Mouse (Mus musculus): Measurements from ENCODE around the gene Sema3e.

The Sema3e gene

DNA sequence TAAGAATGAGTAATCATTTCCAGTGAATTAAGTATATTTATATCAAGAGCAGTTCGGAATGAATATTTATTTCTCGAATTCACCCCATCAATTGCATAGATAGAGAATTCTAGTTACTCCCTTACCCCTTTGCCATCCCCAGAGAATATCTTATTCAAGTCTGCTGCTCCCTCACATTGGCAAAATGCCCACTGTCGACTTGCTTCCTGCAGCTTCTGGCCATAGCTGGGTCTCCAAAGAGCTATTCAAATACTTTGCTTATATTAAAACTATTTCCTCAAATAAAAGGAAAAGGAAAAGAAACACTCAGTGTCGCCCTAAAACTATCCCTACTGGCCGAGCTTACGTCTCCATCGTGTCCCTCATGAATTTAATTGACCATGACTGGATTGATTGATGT, 191.1 kb downstream of the Sema3e start:
- DNase-seq: no peak

DNA sequence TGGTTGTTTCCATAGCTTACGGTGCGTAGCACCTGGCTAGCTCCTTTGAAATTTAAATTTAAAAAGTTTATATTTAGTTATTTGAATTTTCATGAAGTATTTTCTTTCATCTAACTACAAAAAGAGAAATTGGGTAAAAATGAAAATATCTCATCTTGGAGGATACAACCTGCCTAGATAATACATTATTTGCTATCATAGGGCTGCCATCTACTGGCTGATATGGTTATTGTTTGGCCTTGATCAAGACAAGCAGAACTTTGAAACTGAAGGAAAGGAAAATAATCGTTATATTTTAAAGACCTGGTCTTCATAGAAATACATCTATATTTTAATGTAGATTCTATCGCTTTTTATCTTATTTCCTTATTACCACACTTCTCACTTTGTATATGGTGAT, 193.6 kb downstream of the Sema3e start:
- no peak for DNase-seq

DNA sequence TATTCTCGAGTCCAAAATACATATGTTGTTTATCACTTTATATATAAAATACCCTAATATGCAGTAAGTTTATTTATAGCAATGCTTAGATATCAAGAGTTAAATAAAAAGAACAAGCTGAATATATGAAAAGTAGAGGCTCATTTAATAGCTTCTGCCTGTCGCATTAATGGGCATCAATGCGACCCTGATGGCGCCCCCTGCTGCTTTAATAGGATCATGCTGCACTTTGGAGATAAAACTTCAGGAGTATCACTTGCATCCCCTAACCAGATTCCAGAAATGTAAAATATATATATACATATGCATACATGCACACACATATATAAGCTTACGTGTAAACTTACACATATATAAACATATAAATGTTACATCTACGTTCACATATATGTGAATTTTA, 199.4 kb downstream of the Sema3e start:
- DNase-seq: no peak

DNA sequence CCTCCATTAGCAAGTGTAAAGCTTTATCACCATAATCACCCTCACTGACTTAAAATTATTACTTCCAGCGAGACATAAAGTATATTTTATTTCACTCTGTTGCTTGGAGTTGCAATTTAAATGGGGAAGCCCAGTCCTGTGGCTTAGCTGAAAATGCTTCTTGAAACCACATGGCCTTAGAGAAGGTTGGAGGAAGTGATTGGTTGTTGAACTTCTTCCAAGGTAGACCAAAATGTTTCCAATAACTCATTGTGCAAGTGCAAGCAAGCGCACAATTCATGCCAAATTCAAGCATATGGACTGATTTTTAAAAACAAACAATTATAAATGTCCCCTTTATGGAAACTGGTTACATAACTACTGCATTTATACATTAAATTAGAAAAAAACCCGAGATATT, 206.0 kb downstream of the Sema3e start:
- no peak for DNase-seq

DNA sequence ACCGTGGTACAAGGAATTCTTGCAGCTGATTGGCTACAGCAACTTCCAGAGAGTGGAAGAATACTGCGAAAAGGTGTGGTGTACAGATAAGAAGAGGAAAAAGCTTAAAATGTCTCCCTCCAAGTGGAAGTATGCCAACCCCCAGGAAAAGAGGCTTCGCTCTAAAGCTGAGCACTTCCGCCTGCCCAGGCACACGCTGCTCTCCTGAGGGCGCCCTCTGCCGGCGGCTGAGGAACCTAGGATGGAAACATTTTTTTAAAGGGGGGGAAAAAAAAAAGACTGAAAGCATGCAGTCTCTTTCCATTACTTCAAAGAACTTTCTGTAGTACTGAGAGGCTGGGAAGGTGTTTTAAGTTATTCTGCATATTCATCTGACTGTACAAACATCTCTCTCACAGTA, 227.5 kb downstream of the Sema3e start:
- no peak for DNase-seq

DNA sequence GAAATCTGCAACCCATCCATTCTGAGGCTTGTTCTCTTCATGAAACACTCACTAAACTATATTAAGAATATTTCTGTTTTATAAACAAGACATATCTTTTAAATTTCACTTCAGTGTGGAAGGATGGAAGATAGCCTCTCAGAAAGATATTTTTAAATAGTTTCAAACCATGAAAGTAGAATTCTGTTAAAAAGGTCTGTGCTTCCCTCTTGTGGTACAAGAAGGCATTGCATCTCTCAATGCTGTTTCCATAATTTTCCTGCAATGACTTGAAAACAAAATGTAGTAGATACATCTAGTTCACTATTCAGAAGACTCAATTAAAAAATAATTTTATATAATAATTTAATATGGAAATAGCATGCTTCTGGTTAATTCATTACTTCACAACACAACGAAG, 228.3 kb downstream of the Sema3e start:
- DNase-seq: no peak

DNA sequence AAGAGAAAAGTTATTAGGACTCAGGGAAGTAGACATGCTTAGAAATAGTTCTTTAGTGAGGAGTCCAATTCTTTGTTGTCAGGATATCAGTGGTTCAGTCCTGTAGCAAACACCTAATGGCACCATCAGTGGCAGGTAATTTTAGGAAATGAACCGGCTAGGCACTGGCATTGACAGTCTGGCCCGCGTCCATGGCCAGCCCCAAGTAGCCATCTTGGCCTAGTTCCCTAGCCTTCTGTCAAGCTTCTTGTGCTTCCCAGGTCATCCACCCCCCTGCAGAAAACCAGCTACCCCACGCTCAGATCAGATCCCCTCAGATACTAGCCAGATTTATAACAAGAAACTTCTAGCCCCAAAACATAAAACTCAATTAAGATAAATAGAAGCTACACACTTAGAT, 235.1 kb downstream of the Sema3e start:
- DNase-seq: no peak

DNA sequence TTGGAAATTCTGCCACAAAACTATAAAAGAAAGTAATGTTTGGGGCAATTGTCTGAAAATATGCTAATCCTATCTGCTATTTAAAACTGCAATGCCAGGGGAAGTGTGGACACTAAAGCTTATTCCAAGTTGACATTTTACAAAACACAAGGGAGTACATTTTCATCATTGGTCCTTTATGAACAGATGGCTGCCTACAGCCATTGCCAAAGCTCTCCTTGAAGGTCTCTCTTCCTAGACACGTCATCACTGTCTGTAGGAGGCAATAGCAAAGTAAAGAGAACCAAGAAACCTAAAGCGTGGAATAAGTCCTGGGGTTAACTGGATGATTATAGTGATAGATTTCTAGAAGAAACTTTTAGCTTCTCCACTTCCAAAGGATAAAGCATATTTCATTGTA, 242.3 kb downstream of the Sema3e start:
- DNase-seq: no peak

Measured in kidney, adult 11 months (tissue).